Mouse (Mus musculus) cerebellum, adult 2 months (tissue): ENCODE measurements around the gene Fam222a.

Experiments used
- CTCF ChIP-seq: fragments of 200-500 bp; IDR thresholded peaks from 2 replicates; pipeline ENCODE4 v1.5.1; 2011; ENCODE audit warnings: low read depth, mild to moderate bottlenecking, control low read depth, low read length, moderate library complexity, borderline replicate concordance; ENCODE audit not compliant: insufficient read depth
- POLR2A ChIP-seq: fragments of 200-500 bp; IDR thresholded peaks from 2 replicates; pipeline ENCODE4 v1.6.1; 2011; ENCODE audit warnings: low read length, control low read depth, borderline replicate concordance; ENCODE audit not compliant: insufficient read depth

DNA sequence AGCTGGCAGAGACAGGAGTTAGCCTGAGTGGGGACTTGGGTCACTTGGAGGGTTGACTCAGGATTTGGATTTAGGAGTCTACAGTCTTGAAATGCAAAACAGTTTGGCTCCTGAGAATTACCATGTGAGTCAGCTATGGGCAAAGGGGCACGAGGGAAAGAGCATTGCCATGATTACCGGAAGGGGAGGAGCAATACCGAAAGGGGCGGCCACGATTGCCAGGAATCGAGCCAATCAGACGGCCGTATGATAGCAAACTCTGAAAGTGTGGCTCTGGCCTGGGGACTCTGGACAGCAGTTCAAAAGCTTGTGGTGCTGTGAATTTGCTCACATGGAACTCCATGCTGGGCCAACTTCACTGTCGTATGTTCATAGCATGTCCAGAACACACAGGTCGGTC, 18.8 kb upstream of the Fam222a start:
- no peak for TF ChIP-seq CTCF
- no peak for TF ChIP-seq POLR2A
